Mouse (Mus musculus) heart, adult 9 months (tissue): ENCODE data around the gene 9230110F15Rik.
"Not testable (repeated sequence)": the region's sequence is repeated elsewhere in the genome, so short reads cannot be mapped to it uniquely, and the experiment has no call there.

ENCODE experiments used
- DNase-seq, 2 experiments: peaks; one replicate each; pipeline ENCODE4 v3.0.0; 2022; ENCODE audit warnings: low spot score in 2 of 2

The 9230110F15Rik gene

DNA sequence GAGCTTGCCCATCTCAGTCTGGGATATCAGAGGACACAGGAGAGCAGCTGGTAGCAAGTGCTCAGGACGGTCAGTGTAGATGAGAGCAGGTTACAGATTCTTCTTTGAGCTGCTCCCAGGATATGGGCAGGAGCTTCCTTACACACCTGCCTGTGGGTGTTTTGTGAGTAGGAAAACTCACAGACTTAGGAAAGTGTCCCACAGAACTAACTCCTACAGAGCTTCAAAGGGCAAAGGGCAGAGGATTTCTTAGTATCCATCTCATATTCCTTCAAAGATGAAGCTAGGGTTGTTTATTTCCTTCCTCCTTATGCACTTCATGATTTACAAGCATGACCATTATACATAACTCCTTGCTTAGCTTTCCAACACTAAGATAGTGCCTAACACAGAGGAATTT lies at the start of gene 9230110F15Rik:
Gene 9230110F15Rik (minus strand): TSS at position 101 of the 400 bp plus-strand sequence.
- no peak for DNase-seq

DNA sequence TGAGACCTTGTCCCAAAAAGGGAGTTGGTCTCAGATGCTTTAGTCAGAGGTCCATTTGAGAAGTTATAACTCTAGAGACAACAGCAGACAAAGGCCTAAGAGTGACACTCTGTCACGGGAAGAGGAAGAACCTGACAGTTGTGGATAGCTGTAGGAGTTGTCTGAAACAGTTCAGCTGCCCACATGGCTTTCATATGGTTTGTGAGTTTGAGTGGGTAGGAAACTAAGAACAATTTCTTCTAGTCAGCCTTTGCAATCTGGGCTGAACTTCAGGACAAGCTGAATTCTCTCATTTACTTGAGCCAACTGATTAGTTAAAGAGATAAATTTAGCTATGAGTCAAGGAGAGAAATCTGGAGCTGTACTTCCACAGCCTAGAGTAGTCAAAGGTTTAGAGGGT lies 49.2 kb upstream of the 9230110F15Rik start:
- DNase-seq: not testable (repeated sequence)

DNA sequence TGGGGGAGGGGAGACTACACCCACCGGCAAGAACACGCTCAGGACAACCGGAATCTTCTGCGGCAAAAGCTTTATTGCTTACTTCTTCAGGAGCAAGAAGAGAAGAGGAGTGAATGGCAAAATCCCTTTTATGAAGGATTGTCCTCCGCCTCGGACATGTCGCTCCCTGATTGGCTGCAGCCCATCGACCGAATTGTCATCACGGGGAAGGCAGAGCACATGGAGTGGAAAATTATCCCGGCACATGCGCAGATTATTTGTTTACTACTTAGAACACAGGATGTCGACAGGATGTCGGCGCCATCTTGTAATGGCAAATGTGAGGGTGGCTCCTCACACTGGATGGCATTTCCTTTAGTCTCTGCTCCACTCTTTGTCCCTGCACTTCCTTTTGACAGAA lies 26.1 kb downstream of the 9230110F15Rik start:
- not testable (repeated sequence) for DNase-seq

DNA sequence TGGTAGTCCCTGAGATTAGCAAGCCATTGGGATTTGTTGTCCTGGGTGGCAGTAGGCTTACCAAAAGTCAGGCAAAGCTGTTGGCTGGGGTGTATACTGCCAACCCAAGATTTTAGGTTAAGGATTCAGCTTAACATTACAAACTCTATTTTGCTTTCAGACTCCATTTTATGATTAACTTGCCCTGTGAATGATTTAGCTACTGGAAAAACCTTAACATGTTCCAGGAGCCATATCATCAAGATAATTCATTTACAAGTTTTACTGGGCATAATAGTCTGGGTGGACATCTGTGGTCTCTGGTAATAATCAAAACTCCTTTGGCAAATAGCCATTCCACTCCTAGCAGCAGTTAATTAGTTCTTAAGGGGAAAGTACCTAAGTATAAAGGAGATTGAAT lies 45.8 kb downstream of the 9230110F15Rik start:
- no peak for DNase-seq

- no peak for DNase-seq
Measured at GRCm38 (mm10) chr9:35790001-35790400, 53.9 kb downstream of the 9230110F15Rik start, which contains the start of the genes Gm27235 and D730048I06Rik. TSS of gene Gm27235 (minus strand) at chr9:35790101. TSS of gene D730048I06Rik (minus strand) at chr9:35790112.
